Mouse (Mus musculus) gonadal fat pad, adult 2 months (tissue): Measurements from ENCODE around the gene Upk3bl. TPM values are rescaled to one million over a fixed set of nuclear protein-coding genes. Genes with fewer than 3 reads are reported as not detected.

Experiments
- DNase-seq: peaks from one replicate; pipeline ENCODE4 v3.0.0-alpha.2; 2012; ENCODE audit warnings: low read depth
- polyA plus RNA-seq: library from polyadenylated mRNA; depleted of rRNA; stranded (reverse); fragments of >200 nt; gene quantifications from 2 replicates; pipeline ENCODE4 v1.2.3, GENCODE M21; 2012; rRNA removed

The Upk3bl gene
- 0.99 and 1.1 TPM in 2 replicates for polyA plus RNA-seq

DNA sequence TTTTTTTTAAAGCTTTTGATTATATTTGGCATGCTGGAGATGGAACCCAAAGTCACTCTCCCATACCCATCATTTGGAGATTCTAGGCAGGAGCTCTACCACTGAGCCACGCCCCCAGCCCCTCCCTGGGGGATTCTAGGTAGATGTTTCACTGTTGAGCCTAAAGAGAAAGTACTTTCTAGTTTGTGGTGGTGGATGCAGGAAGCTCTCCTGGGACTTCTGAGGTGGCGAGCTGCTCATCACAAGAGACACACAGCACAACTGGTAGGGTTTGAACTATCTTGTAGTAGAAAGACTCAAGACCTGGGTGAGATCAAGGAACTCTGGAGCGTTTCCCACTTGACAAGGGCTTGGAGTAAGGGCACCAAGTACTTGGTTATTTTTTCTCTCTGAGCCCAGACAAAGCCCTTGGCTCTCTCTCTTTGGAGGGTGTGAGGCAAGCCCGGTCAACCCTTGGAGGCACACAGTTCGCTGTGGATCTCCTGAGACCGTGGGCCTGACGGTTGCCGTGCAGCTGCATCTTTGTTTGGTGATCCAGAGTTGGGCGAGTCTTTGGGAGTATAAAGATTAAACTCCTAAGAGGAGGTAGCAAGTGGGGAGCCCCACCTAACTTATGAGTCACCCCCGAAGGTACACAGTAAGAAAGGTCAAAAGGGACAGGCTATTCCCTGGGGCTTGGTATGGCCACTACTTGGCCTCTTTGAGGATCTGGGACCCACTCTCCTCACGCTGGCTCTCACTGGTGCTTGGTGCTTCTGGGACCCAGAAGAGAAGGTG is at the start of gene Upk3bl:
Gene Upk3bl (plus strand): TSS at position 192 of the 777 bp plus-strand sequence.
- no peak for DNase-seq

DNA sequence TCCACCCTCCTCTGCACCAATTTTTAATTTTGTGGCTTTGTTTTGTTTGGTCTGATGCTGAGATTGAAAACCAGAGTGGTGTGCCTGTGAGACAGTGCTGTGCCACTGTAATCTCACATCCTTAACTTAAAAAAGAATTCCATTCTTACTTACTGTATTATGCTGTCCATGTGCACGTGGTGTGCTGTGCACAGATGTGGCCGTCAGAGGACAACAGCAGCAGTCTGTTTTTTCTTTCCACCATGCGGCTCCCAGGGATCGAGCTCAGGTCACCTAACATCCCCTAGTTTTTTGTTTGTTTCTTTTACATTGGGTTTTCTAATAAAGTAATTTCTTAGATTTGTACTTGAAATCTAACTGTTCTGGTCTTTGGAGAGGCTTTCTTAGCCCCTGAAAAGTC is 49.8 kb upstream of the Upk3bl start:
- no peak for DNase-seq

DNA sequence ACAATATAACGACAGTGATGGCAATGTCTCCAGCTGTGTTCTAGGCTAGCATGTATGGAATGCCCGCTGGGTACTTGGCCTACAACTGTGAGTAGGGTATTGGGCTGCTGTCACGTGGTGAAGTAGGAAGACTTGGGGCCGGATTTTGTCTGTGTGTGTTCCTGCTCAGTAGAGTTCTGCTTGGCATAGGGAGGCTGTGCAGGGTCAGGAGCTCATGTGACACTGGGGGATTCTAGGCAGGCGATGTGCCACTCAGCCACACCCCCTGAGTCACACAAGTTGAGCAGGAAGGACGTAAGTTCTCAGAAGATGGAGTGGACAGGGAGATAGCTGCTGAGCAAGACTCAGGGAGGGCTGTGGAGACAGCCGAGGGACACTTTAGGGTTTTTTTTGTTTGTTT is 46.5 kb upstream of the Upk3bl start:
- no peak for DNase-seq

DNA sequence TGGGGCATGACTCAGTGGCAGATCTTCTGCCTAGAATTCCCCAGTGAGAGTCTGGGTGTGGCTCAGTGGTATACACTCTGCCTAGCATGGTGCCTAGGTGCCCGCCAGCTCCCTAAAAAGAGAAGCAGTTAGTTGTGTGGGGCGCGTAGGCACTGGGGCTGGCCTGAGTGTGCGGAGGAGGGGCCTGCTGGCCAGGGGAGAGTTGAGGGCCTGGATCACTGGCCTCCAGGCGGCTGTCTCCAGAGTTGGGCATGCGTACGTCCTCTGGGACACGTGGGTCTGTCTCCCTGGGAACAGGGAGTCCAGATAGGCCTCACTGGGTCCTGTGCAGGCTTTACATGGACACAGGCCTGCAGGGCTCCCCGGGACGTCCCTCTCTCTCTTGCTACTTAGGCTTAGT is 39.4 kb upstream of the Upk3bl start:
- no peak for DNase-seq

DNA sequence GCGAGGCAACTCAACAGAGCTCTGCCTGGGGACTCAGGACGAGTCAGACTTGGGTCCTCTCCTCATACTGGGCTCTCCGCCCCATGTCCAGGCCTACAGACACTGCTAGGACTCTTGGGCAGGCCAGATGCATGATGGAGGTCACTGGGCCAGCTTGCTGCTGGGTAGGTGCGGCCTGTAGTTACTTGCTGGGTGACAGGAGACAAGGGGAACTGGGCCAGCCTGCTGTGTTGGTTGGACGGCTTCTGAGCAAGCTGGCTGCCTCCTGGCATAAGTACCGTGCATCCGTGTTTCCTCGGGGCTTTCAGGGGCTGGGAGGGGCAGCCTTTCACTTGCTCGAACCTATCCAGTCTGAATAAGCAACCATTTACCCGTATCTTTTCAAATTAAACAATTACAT is 38.7 kb upstream of the Upk3bl start:
- no peak for DNase-seq

DNA sequence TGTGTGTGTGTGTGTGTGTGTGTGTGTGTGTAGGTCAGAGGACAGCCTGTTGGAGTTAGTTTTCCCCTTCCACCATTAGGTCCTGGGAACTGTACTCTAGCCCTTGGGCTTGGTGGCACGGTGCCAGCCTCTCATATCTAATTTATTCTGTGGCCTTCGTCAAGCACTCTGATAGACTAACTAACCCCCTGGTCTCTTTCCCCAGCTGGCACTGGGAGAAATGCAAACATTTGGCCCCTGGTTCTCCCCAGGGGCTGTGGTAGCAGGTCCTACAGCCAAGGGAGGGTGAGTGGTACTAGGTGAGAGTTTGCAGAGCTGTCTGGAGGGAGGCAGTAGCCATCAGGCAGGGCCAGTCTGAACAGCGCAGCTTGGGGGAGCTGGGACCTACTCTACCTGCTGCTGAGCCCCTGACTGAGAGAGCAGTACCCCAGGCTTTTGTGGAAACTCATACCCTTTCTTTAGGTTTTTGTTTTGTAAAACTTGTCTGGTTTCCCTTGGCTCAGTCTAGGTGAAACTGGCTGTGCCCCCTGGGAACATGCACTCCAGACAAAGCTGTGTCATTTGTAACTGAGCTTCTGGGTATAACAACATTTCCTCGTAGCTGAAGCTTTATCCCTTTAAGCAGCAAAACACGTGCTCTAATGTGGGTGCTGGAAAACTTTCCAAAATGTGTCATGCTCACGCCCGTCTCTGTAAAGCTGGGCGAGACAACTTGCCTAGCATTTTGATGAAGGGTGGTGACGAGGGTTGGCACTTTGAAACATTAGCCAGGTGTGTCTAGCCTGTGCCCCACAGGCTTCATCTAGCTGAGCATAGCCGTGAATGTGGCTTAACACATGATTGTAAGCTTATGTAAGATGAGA is 38.0 kb upstream of the Upk3bl start:
- no peak for DNase-seq

DNA sequence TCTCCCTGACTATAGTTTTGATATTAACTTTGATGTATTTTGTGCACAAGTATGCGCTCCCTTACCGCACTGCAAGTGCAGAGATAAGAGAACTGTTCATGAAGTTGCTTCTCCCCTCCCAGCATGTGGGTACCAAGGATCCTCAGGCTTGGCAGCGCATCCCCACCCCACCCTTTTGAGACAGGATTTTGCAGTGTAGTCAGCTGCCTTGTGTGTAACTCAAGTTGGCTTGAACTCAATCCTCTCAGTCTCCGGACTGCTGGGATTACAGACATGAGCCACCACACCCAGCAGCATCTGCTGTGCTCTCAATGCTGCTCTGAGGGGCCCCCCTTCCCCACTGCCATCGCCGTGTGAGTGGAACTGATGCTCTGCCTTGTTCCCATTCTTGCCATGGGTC is 37.0 kb upstream of the Upk3bl start:
- DNase-seq: no peak

DNA sequence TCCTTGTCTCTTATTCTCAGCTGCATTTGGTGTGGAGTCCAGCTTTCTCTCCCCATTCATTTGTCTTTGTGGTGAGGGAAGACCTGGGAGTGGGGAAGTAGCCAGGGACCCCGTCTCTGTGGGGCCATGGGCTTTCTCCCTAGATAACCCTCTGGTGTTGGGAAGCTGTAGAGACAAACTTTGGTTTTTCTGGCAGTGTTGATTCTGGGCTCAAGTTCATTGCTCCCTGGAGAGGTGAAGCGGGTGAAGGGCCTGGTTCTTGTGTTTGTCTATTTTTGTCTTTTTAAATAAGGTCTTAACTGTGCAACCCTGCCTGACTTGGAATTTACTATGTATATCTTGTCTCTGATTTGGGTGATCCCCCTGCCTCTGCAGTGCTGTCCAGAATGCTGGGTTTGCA is 35.6 kb upstream of the Upk3bl start:
- DNase-seq: no peak

DNA sequence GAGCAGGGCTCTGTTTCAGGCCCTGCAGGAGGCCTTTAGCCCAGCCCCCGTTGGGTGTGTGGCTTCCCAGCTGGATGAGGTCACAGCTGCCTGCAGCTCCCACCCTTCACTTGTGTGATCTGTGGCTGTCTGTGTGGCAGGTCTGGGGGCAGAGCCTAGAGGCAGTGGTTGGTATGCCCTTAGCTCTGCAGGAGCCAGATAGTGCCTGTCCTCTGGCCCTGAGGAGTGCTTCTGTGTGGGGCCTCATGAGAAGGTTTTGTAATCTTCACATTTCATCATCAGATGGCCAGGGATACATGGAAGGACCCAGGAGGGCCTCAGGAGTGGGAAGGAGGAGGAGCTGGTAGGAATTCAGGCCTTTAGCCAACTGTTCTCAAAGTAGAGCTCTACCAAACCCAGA is 34.4 kb upstream of the Upk3bl start:
- DNase-seq: no peak

DNA sequence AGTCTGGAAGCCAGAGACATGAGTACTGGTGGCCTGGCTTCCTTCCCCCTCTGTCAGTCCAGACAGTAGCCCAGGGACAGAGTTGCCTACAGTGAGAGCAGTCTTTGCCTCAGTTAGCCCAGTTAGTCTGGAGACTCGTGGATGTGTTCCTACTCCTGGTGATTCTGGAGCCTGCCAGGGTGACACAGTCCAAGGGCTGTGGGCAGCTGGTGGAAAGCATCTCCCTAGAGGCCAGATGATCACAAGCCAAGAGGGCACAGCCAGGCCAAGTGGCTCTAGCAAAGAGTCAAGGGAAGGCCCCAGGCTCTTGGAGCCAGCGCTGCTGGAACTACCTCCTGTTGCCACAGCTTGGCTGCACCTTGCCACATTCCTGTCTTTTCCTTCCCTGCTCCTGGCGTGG is 28.6 kb upstream of the Upk3bl start:
- no peak for DNase-seq

DNA sequence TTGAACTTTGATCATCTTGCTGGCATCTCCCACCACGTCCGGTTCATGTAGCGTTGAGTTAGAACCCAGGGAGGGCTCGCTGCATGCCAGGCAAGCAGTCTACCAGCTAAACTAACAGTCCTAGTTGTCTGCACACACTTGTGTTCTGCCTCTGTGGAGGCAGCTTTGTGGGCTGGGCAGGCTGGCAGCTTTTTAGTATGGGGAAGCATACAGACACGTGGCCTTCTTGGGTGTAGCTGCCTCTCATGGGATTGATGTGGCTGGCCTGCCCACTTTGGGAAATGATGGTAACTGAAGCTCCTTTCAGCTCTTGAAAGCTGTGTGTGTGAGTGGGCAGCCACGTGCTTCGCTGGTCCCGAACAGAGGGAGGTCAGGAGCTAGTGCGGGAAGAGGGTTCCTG is 27.4 kb upstream of the Upk3bl start:
- DNase-seq: no peak

DNA sequence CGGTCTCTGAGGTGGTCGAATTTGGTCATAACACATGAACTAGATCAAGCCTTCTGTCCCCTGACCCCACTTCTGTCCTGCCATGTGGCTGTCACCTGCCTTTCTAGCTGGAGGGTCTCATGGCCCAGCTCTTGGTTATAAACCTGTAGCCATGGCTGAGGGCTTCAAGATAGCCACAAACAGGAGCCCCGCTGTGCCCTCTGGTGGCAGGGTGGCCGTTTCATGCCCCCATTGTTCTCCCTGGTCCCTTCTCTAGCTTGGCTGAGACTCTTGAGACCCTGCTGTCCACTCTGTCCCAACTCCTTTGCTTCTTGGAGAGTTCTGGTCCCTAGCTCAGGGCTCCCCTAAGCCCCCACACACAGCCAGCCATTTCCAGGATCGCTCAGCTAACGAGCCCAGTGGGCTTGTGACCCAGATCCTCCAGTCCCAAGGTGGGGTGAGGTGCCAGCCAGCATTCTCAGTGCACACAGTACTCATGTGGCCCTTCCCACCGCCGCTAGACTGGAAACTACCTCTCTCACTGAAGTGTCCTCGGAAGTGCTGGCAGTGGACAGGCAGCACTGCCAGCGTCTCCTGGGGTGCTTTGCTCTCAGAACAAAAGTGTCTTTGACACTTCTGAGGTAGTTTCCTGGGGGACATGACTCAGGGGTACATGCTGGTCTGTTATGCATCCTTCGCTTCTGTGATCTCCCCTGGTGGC is 26.5 kb upstream of the Upk3bl start:
- no peak for DNase-seq

DNA sequence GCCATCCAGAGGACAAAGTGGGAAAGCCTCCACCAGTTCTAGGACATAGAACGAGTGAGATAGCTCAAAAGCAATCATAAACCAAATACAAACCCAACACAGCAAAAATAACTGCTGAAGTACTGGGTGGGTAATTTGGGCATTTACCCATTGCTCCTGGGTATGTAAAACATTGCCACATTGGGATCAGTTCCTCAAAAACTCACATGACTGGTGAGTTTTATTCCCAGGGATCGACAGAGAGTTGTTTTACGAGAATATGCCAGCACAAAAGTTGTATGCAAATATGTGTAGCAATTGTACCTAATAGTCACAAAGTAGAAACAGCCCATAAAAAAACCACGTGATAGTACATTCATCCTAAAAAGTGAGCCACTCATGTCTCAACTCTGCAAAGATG is 19.4 kb upstream of the Upk3bl start:
- DNase-seq: no peak

DNA sequence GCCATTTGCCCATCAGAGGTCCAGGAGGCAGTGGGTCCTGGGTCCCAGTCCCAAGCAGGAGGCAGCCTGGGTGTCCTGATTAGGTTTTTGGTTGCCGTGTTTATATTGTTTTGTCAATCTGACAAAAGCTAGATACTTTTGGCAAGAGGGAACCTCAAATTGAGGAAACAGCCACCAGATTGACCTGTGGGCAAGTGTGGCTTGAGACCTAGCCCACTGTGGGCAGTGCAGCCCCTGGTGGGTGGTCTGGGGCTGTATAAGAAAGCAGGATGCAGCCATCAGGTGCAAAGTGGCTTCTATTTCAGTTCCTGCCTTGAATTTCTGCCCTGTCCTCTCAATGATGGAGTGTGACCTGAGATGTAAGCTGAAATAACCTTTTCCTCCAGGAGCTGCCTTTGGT is 19.0 kb upstream of the Upk3bl start:
- DNase-seq: no peak

DNA sequence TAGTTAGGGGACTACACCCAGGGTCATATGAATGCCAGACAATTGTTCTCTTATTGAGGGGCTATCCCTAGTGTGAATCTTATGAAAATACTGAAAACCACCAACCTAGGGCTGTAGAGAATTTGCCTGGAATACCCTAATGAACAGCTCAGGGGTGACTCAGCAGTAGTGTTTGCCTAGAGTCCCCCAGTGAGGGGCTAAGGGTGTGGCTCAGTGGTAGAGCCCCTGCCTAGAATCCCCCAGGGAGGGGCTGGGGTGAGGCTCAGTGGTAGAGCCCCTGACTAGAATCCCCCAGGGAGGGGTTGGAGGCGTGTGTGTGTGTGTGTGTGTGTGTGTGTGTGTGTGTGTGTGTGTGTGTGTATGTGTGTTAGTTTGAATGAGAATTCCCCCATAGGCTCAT is 17.6 kb upstream of the Upk3bl start:
- DNase-seq: no peak

DNA sequence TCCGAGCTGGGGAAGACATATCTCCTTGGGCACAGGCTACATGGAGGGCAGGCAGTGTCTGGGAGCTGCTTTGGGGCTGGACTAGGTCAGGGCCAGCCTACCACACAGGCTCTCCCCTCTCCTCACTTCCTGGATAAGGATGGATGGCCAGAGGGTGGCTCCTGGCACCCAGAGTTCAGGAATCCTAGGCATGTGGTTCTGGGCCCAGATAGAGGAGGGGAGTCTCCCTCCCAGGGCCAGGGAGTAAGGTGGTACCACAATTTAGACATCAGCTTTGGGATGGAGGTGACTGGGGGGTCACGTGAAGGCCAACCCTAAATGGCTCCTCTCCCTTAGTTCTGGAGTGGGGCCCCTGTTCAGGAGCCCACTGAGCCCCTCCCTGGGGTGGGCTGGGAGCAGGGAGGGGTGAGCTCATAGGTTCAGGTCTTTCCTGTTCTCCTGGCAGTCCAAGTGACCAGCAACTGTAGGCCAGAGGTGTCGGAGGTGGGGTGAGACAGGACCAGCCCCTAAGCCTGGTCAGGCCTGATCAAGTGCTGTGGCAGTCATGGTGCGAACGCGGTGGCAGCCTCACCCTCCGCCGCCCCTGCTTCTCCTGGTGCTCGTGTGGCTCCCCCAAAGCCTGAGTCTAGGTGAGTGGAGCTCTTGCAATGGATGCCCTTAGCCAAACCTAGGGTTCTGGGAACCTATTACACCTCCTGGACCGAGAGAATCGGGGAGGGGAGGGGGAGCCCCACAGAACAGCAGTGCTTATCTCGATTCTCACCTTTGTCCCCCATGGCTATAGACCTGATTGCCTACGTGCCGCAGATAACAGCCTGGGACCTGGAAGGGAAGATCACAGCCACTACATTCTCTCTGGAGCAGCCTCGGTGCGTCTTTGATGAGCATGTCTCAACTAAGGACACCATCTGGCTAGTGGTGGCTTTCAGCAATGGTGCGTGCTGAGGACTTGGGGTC is 15.8 kb upstream of the Upk3bl start, which contains the start of gene Upk3b:
Gene Upk3b (plus strand): TSS at position 239 of the 957 bp plus-strand sequence.
- DNase-seq: no peak

DNA sequence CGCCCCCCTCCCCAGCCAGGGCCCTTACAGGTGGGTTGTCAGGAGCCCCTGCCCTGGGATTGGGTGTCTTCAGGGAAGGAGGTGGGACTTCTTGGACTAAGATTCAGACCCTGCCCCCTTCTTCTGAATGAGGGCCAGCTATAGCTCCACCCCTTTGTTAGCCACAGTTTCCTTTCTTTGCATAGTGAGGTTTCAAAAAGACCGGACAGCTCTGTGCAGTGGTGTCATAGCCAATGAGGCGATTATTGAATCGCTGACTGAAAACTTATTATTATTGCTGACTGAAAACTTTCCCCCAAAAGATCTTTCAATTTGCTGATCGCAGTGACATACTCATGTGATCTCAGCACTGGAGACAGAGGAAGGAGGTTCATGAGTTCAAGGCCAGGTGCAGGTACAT is 14.1 kb upstream of the Upk3bl start:
- DNase-seq: no peak

DNA sequence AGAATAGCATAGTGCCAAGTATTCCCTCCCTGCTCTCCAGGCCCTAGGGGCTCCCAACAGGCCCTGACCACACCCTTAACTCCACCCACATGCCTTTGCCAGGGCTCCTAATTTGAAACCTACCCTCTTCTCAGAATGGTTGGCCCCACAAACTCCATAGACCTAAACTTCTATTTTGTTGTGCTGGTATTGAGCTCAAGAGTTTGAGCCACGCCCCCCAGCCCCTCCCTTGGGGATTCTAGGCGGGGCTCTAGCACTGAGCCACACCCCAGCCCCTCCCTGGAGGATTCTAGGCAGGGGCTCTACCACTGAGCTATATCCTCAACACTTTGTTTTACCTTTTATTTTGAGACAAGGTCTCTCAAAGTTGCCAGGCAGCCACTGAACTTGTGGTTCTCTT is 13.0 kb upstream of the Upk3bl start:
- DNase-seq: no peak

DNA sequence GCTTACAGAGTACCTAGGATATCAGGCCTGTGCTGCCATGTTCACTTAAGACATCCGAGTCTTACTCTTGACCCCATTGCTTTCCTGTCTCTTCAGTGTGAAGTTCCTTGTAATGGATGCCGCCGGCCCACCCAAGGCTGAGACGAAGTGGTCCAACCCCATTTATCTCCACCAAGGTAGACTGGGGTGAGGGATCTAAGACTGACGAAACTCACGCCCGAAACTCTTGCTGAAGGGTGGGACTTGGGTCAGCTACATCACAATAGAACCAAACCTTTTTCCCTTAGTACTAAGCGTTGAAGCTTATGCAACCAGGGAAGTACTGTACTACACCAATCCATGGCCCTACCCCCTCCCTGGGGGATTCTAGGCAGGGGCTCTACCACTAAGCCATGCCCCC is 12.6 kb upstream of the Upk3bl start:
- no peak for DNase-seq

DNA sequence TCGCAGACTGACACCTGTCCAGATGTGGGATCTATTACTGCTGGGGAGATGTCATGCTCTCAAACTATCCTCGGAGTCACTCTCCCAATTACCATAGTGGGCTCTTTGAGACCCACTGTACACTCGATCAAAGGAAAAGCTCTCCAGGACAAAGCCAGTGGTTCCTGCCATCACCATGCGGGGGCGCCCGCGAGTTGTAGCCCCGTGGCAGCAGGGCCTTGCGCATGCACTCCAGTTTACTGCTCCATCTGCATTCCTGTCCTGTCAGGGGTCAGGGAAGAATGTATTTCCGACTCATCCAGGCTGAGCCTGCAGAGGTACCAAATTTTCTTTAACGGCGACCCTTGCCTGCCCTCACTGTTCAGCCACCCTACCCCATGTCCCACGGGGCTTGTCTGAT is 9.4 kb upstream of the Upk3bl start:
- DNase-seq: no peak

DNA sequence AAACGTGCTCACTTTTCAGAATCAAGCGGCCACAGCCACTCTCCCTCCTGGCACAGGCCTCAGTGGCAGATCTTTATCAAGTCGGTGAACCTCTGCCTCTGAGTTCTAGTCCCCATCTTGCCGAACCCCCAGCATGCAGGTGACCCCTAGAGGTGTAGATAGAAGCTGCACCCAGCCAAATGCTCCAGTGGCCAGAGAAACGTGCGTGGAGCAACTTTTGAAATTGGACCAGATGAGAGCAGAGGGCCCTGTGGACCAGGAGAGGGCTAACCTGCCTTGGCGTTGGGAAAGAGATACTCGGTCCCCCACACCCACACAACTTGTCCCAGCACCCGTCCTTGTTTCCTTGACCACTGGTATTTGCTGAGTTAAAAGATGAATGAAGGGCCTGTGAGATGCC is 8.9 kb upstream of the Upk3bl start:
- no peak for DNase-seq
